Mouse (Mus musculus) adrenal gland, postnatal 36 days (tissue): Measurements from ENCODE around the gene Gm27021. TPM values are rescaled to one million over a fixed set of nuclear protein-coding genes. Genes with fewer than 3 reads are reported as not detected.

ENCODE experiments used
- DNase-seq, 2 experiments: peaks; one replicate each; pipeline ENCODE4 v3.0.0; 2021; ENCODE audit warnings: mixed read lengths in 1 of 2
- total RNA-seq, 2 experiments: library from RNA; stranded (reverse); gene quantifications; 2 replicates each; pipeline ENCODE4 v1.2.3; 2021

Gene Gm27021
- total RNA-seq, 2 experiments from 2014 or later = 0.53 TPM; not detected in 1

GRCm38 (mm10) chr8:120568164-120568798 is 99.6 kb downstream of the Gm27021 start:
- DNase-seq = no peak

- no peak for DNase-seq
These were observed 100.1 kb downstream of the Gm27021 start for GRCm38 (mm10) chr8:120567731-120568130.

DNA sequence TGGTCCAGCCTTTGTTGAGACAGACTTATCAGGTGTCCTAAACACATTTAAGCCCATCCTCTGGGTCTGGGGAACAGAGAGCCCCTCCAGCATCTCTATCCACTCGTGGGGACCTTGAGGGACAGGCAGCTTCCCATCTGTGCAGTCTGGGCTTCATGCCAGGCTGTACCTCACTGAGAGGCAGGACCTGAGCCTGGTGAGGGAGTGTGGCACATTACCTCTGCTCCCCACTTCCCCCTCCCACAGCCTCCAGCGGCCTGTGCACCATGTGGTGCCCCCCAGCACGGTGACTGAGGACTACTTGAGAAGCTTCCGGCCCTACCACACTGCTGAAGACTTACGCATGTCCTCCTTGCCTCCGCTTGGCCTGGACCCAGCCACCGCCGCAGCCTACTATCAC is 101.2 kb downstream of the Gm27021 start:
- no peak for DNase-seq

DNA sequence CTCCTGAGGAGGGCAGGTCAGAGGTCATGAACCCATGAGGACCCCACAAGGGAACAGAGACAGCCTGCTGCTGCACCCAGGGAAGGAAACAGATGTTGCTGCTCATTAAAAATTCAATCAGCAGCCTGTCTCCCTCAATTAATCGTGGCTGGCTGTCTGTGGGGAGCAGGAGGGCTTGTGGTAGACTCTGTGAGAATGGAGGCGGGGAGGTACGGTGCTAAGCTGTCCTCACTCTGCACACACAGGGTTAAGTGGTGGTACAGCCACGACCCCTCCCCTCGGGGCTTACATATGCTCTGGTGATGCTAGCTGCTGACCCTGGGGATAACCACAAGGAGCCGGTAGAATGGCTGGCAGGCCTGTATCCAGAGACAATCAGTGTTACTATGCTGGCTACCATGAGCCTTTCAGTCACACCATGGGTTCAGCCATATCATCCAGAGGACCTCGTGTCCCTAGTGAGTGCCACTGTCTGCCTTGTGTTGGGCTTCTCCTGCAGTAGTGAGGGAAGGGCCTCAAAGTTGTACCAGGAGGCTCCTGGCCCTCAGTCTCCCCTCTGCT is 102.6 kb downstream of the Gm27021 start:
- no peak for DNase-seq

GRCm38 (mm10) chr8:120563851-120564837 is 103.7 kb downstream of the Gm27021 start:
- DNase-seq = peak; percentile 89 to 94

GRCm38 (mm10) chr8:120563348-120563724 is 104.5 kb downstream of the Gm27021 start:
- DNase-seq = no peak

DNA sequence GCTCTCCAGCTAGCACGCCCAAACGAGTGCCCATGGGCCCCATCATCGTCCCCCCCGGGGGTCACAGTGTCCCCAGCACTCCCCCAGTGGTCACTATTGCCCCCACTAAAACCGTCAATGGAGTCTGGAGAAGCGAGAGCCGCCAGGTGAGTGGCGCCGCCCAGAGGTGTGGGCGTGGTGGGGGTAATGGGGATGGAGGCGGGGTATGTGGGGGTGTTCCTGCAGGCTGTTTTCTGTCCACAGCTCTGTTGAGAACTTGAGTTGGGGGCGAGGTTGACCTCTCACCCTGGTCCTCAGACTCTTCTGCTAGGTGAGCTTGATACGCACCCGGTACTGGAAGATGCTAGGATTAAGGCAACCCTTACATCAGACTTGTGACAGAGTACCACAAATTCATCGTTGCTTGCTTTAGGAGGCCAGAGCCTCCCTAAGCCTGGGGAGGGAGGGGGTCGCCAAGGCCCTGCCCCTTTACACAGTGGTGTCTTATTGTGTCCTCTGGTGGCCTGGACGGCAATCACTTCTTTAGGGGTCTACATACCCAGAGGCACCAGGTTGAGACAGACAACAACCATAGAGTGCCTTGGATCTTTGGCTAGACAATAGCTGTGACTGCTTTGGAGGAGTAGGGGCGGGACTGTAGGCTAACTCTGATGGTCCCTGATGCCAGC is 105.1 kb downstream of the Gm27021 start:
- no peak for DNase-seq

DNA sequence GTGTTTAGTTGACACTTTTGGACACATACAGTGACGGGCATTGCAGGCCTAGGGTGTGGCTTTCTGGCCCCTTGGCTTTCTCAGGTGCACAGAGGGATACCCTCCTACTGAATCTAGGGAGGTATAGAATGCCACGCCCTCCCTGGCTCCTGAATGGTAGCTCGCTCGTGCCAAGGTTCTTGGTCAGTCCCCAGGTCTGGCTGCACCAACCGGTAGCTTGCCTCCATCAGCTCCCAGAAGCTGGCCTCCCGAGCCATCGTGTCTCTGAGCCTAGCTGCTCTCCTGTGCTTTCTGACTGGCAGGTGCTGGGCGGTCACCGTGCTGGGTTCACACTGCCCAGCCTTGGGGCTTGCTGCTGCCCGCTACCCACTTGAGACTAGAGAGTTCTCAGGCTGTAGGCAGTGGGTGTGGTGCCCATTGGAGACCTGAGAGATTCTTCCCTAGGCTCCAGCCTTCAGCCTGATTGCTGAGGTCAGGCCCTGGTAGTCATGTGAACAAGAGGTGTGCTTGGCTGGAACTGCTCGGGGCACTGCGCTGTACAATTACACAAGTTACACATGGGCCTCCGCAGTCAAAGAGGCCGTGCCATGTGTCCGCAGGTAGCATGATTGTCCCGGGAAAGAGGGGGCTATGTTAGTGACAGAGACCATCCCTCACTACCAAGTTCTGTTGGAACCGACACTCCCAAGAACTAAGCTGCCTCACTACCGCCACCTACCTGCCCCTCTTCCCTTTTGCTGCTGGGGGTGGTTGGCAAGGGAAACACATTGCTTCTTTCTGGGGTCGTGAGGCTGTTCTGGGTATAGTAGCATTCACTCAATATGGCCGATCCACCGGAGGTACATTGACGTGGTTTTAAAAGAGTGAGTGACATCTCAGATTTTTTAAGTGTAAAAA is 106.1 kb downstream of the Gm27021 start:
- no peak for DNase-seq

- no peak for DNase-seq
These were observed 107.3 kb downstream of the Gm27021 start for GRCm38 (mm10) chr8:120560535-120560934.

DNA sequence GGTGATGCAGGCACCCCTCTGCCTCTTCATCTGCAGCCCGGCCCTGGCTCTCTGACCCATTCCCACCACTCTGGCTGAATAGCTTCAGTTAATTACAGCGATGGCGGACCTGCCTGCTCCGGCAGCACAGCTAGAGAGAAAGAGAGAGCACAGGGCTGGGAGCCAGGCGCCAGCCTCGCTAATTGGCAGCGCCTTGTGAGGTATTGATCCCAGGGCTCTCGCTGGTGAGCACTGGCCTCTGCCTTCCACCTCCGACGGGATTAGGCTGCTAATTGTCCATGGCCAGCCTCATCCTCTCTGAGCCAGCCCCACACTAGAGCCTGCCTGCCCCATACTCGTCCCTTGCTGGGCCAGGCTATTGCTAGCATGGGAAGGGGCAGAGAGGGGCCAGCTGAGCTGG is 108.2 kb downstream of the Gm27021 start:
- DNase-seq = no peak

Other genes with a start within 250 kb of the Gm27021 start
- gene Gins2, start 78.8 kb downstream of the Gm27021 start, total RNA-seq = 10 to 100 TPM in 1 of 2 experiments, 1 to 10 TPM in 1; 6.3 to 11.0 TPM
- gene 1190005I06Rik, start 20.4 kb downstream of the Gm27021 start, total RNA-seq = 10 to 100 TPM; 16.7 to 19.7 TPM
- 1,000 to 10,000 TPM; 1,531 to 1,538 TPM for gene Cox4i1, start 143 bp upstream of the Gm27021 start, total RNA-seq
- gene Emc8, start 494 bp upstream of the Gm27021 start, total RNA-seq = 100 to 1,000 TPM; 104 to 144 TPM
- gene Irf8, start 68.3 kb upstream of the Gm27021 start, total RNA-seq = 10 to 100 TPM in 1 of 2 experiments, 1 to 10 TPM in 1; 9.8 to 44.7 TPM